Mouse (Mus musculus) ovary, postnatal 10 days (tissue): ENCODE results near the gene Ddrgk1.
A peak's percentile ranks its signal among the peaks of the same experiment; 100 is the strongest.

Source experiments
- DNase-seq: peaks from one replicate; pipeline ENCODE4 v3.0.0; 2022; ENCODE audit warnings: low spot score

Ddrgk1 gene

GRCm38 (mm10) chr2:130664102-130664701 is at the start of gene Ddrgk1:
Gene Ddrgk1, minus strand, starts transcription at chr2:130664659.
- DNase-seq = peak; percentile 86

GRCm38 (mm10) chr2:130707057-130707456 is 42.6 kb upstream of the Ddrgk1 start:
- DNase-seq = no peak

- DNase-seq = no peak
Observed at GRCm38 (mm10) chr2:130706602-130707001, 42.1 kb upstream of the Ddrgk1 start.

GRCm38 (mm10) chr2:130705178-130705577 is 40.7 kb upstream of the Ddrgk1 start:
- DNase-seq = no peak

- no peak for DNase-seq
Observed at GRCm38 (mm10) chr2:130704040-130705001, 39.9 kb upstream of the Ddrgk1 start.

- DNase-seq = no peak
Observed at GRCm38 (mm10) chr2:130697821-130698266, 33.4 kb upstream of the Ddrgk1 start.

GRCm38 (mm10) chr2:130697153-130697810 is 32.8 kb upstream of the Ddrgk1 start, which contains the start of gene Slc4a11:
Gene Slc4a11, minus strand, starts transcription at chr2:130697519.
- DNase-seq = peak; percentile 38

GRCm38 (mm10) chr2:130696700-130697152 is 32.3 kb upstream of the Ddrgk1 start:
- DNase-seq = no peak

GRCm38 (mm10) chr2:130693563-130693962 is 29.1 kb upstream of the Ddrgk1 start:
- no peak for DNase-seq

GRCm38 (mm10) chr2:130689011-130689410 is 24.6 kb upstream of the Ddrgk1 start:
- DNase-seq = no peak

- DNase-seq = no peak
Observed at GRCm38 (mm10) chr2:130685426-130685825, 21.0 kb upstream of the Ddrgk1 start.

- no peak for DNase-seq
Observed at GRCm38 (mm10) chr2:130681531-130681930, 17.1 kb upstream of the Ddrgk1 start.

GRCm38 (mm10) chr2:130679899-130680298 is 15.4 kb upstream of the Ddrgk1 start:
- DNase-seq = no peak

GRCm38 (mm10) chr2:130679154-130679553 is 14.7 kb upstream of the Ddrgk1 start:
- no peak for DNase-seq

GRCm38 (mm10) chr2:130677211-130677610 is 12.8 kb upstream of the Ddrgk1 start:
- DNase-seq = no peak

- peak; percentile 49 for DNase-seq
Observed at GRCm38 (mm10) chr2:130667559-130667958, 3.1 kb upstream of the Ddrgk1 start, which contains the start of gene Itpa. Gene Itpa, plus strand, starts transcription at chr2:130667610.

- no peak for DNase-seq
Observed at GRCm38 (mm10) chr2:130663342-130663741, 1.1 kb downstream of the Ddrgk1 start.

GRCm38 (mm10) chr2:130658530-130658929 is 5.9 kb downstream of the Ddrgk1 start:
- DNase-seq = no peak

- no peak for DNase-seq
Observed at GRCm38 (mm10) chr2:130657541-130657940, 6.9 kb downstream of the Ddrgk1 start.

- DNase-seq = no peak
Observed at GRCm38 (mm10) chr2:130656536-130656935, 7.9 kb downstream of the Ddrgk1 start.

GRCm38 (mm10) chr2:130655660-130656339 is 8.7 kb downstream of the Ddrgk1 start:
- DNase-seq = no peak

- DNase-seq = no peak
Observed at GRCm38 (mm10) chr2:130653760-130654159, 10.7 kb downstream of the Ddrgk1 start.
